28 mouse cellular contexts compared by ENCODE assay signal in the genomic region with DNA sequence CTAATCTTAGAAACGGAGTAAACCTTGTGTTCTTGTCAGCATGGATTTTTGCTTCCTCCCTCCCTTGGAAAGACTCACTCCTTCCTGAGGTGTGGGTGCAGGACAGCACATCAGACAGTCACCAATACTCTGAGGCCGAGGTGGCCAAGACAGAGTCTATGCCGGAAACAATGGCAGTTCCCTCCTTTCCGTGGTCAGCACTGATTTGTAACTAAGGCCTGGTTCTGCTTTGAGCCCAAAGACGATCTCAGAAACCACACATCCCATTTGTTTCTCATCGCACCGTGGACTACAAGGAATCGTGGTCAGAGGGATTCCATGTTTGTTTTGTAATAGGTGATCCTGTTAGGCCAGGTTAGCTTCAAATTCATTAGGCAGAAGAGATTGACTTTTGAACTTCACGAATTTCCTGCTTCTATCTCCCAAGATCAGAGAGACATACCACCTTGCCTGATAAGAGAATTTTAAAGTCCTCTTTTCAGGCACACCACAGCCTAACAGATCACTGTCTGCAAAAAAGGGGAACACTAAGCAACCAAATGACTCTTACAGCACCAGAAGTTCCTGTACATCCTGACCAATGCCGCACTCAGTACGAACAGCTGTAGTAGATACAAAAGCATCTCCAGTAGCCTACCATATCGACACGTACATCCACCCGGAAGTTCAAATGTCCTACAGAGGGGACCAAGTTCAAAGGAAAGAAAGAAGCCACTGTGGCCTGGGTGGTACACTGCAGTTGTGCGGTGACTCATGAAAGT.
A peak's percentile ranks its signal among the peaks of the same experiment; 100 is the strongest.
DNase-seq lines count a peak whose midpoint lies in the region; ATAC-seq and TF ChIP-seq lines count a peak whose summit lies in the region.
"Had no signal": no experiment of that assay in that cellular context is flagged by ENCODE, and none has a peak within 500 bp of the region (broad histone marks: within the 10 kb centered on the region; RNA-seq: fewer than 3 reads in every experiment).

No protein-coding gene starts in this region.

- TF ChIP-seq CTCF in left cerebral cortex, adult 2 months (IDR thresholded peaks at IDR 0.05): no peak

- H3K27ac ChIP-seq in left cerebral cortex, adult 2 months: peak overlapping the region; percentile 68
- H3K27ac ChIP-seq: embryonic facial prominence, embryonic 13.5 days; heart, adult 2 months; heart, embryonic 13.5 days; hindbrain, embryonic 15.5 days; intestine, embryonic 15.5 days; limb, embryonic 15.5 days; liver, embryonic 14.5 days; lung, embryonic 15.5 days; neural tube, embryonic 15.5 days had no signal

- peak; percentile 88 for ATAC-seq in common myeloid progenitor, adult 5-6 weeks (replicated peaks; ENCODE audit: low read depth, poor library complexity, severe bottlenecking)
- ATAC-seq in megakaryocyte progenitor cell, adult 5-6 weeks (replicated peaks; ENCODE audit: poor library complexity): peak; percentile 94
- ATAC-seq: forebrain, embryonic 14.5 days; intestine, embryonic 15.5 days; midbrain, embryonic 16.5 days had no signal

- no peak overlapping the region for H3K4me3 ChIP-seq in left cerebral cortex, adult 2 months
- H3K4me3 ChIP-seq: embryonic facial prominence, embryonic 13.5 days; erythroblast, embryonic 14.5 days; heart, adult 2 months; heart, embryonic 13.5 days; hindbrain, embryonic 15.5 days; intestine, embryonic 15.5 days; limb, embryonic 15.5 days; lung, embryonic 15.5 days; neural tube, embryonic 15.5 days had no signal

- no peak for DNase-seq in left cerebral cortex, adult 2 months (ENCODE audit: extremely low spot score in 1 of 2, low spot score in 2 of 2)
- DNase-seq in left cerebral cortex, postnatal 4 days: no peak
- DNase-seq in kidney, adult 18-20 months: no peak
- DNase-seq in layer of hippocampus, adult 9-11 months: no peak
- no peak for DNase-seq in cerebellum, postnatal 10 days
- DNase-seq: adrenal gland, postnatal 36 days; cerebellum, adult 11-12 months; cerebellum, postnatal 14 days; embryo, embryonic 11 days; gastrocnemius, postnatal 14 days; heart, adult 2 months; kidney, adult 9 months; kidney, postnatal 14 days; lung, postnatal 36 days; thymus, postnatal 25 days had no signal

- intact Hi-C loops in left cerebral cortex, adult 2 months (cut with DNase I): loop anchor here (1.0 to 5.0 kb wide), 2 partner anchors 102 to 137 kb away; no protein-coding TSS in a partner anchor
- intact Hi-C loops in left cerebral cortex, postnatal 4 days (cut with DNase I): no loop called here
